Mouse (Mus musculus): ENCODE measurements around the gene Fosb. TPM values are rescaled to one million over a fixed set of nuclear protein-coding genes. Genes with fewer than 3 reads are reported as not detected.

Gene Fosb
- polyA plus RNA-seq (2014; fragmentation: Nextera tagmentation; extraction: Ambion mirVana), result not detected in 2 replicates

DNA sequence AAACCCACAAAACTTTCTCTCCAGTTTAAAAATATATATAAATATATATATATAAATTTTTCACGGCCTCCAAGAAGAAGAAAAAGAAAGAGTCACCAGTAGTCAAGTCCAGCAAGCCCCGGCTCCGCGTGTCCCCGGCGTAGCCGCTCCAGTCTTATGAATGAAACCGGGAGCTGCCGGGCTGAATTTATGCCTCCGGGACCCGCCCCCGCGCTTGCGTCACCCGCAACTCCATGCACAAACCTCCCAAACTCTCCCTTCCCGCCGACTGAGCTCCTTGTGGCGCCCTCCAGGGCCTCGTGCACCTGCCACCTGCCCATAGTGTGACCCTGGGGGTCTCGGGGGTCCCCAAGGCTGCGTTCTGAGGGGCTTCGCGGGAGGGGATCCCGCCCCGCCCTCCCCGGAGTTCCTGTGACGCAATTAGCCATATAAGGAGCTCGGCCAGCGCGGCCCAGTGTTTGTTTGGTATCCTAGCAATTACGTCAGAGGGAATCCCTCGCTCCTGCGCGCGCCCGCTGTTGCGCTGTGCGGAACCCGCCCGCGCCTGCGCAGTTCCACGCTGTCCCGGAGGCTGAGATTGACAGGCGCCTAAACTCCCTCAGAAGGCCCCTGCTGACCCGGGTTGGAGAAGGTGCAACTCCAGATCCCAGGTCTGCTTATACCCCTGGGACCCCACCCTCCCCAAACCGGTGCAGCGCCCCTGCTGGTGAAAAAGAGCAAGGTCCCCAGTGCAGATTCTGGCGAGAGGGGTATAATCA lies at the start of gene Fosb:
Gene Fosb (minus strand): TSS at position 168 of the 758 bp plus-strand sequence.
- peak within 1 kb of the TSS; percentile 52 for H3K4me3 ChIP-seq (ENCODE audit: low read depth, low read length)
- ATAC-seq (ENCODE audit: low read depth), result peak; percentile 85
- under 1% methylated on average over 45 of the region's 49 CpGs for WGBS
- no peaks in the 10 kb centered on the region for H3K9me3 ChIP-seq (ENCODE audit: control insufficient read depth, low read length)
- H3K4me1 ChIP-seq (ENCODE audit: control insufficient read depth, insufficient read depth, low read length), result peaks cover 14% of the 10 kb centered on the region
- no peaks in the 10 kb centered on the region for H3K36me3 ChIP-seq (ENCODE audit: control insufficient read depth, insufficient read depth, low read length)
- 0 out of 2 replicates have a peak within 1 kb of the TSS, but pooled peaks have one; percentile 22 for H3K27ac ChIP-seq (ENCODE audit: low read depth, low read length)
- peaks cover 18% of the 10 kb centered on the region for H3K27me3 ChIP-seq (ENCODE audit: control insufficient read depth, insufficient read depth, low read length)
- peak within 1 kb of the TSS; percentile 83 for H3K4me2 ChIP-seq (ENCODE audit: low read depth, low read length)
- H3K9ac ChIP-seq (replicated peaks; ENCODE audit: low read depth, low read length), result peak within 1 kb of the TSS; percentile 50

GRCm38 (mm10) chr7:19359299-19359891 lies 49.5 kb upstream of the Fosb start, which contains the start of the genes Cd3eap and Ppp1r13l:
TSS of gene Cd3eap (minus strand) at chr7:19359483.
TSS of gene Ppp1r13l (plus strand) at chr7:19359749.
- H3K27ac ChIP-seq (ENCODE audit: low read depth, low read length), result 0 out of 2 replicates have a peak within 1 kb of the TSS, but pooled peaks have one; percentile 5

GRCm38 (mm10) chr7:19358634-19359033 lies 48.8 kb upstream of the Fosb start:
- 22% methylated on average over 13 of the region's 13 CpGs for WGBS
- peak overlapping the region; percentile 60 for H3K9ac ChIP-seq (replicated peaks; ENCODE audit: low read depth, low read length)
- no peaks in the 10 kb centered on the region for H3K9me3 ChIP-seq (ENCODE audit: control insufficient read depth, low read length)
- H3K4me3 ChIP-seq (ENCODE audit: low read depth, low read length), result peak overlapping the region; percentile 59
- no peak overlapping the region for H3K27ac ChIP-seq (ENCODE audit: low read depth, low read length)
- H3K4me1 ChIP-seq (ENCODE audit: control insufficient read depth, insufficient read depth, low read length), result peaks cover 12% of the 10 kb centered on the region
- H3K27me3 ChIP-seq (ENCODE audit: control insufficient read depth, insufficient read depth, low read length), result no peaks in the 10 kb centered on the region
- H3K36me3 ChIP-seq (ENCODE audit: control insufficient read depth, insufficient read depth, low read length), result peaks cover 26% of the 10 kb centered on the region
- no peak for ATAC-seq (ENCODE audit: low read depth)
- H3K4me2 ChIP-seq (ENCODE audit: low read depth, low read length), result peak overlapping the region; percentile 99

More at GRCm38 (mm10) chr7:19359299-19359891, 49.5 kb upstream of the Fosb start, which contains the start of the genes Cd3eap and Ppp1r13l:
- H3K4me1 ChIP-seq (ENCODE audit: control insufficient read depth, insufficient read depth, low read length), result peaks cover 12% of the 10 kb centered on the region
- H3K27me3 ChIP-seq (ENCODE audit: control insufficient read depth, insufficient read depth, low read length), result no peaks in the 10 kb centered on the region
- no peaks in the 10 kb centered on the region for H3K9me3 ChIP-seq (ENCODE audit: control insufficient read depth, low read length)
- peak within 1 kb of the TSS; percentile 59 for H3K4me3 ChIP-seq (ENCODE audit: low read depth, low read length)
- H3K4me2 ChIP-seq (ENCODE audit: low read depth, low read length), result peak within 1 kb of the TSS; percentile 99
- peak within 1 kb of the TSS; percentile 60 for H3K9ac ChIP-seq (replicated peaks; ENCODE audit: low read depth, low read length)
- peak; percentile 85 for ATAC-seq (ENCODE audit: low read depth)
- 0% methylated on average over 31 of the region's 31 CpGs for WGBS
- peaks cover 23% of the 10 kb centered on the region for H3K36me3 ChIP-seq (ENCODE audit: control insufficient read depth, insufficient read depth, low read length)

DNA sequence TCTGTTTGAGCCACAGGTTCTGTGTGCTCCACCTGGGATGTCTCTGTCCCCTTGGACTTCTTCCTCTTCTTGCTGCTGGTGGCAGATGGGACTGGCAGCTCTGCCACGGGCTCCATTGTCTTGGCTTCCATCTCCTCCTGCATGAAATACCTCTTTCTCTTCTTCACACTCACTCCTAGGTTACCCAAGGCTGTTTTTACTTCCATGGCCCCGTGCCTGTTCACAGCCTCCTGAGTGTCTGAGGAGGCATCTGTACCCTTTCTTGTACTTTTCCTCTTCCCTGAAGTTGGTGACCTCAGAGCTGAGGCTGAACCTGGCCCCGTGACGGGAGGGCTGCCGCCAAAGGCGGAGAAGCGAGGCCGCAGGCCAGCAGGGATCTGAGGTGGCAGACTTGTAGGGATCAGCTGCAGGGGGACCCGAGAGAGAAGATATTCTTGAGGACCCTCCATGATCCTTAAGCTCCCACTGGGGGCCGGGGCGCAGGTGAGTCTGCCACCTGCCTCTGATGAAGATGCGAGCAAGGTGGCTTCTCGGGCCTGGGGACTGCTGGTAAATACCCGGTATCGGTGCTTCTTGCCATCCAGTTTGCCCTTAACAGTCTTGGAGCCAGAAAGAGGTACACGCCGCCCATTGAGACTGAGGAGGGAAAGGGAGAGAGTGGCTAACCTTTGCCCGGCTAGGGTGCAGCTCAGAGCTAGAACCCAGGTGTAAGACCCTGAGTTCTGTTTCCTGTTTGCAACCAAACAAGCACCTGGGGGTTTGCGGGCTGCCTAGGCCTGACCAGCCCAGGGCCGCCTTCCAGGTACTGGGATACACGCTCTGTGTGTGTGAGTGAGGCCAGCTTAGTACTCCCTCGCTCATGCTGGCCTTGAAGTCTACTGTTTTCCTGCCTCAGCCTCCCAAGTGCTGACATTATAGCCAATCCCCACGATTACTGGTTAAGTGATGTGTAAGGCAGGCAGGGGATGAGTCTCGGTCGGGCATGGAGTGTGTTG lies 47.8 kb upstream of the Fosb start:
- Histone ChIP-seq H3K27ac (ENCODE audit: low read depth, low read length) (no peak overlapping the region), H3K9ac (replicated peaks; ENCODE audit: low read depth, low read length) (no peak overlapping the region), H3K4me1 (ENCODE audit: control insufficient read depth, insufficient read depth, low read length) (peaks cover 12% of the 10 kb centered on the region), H3K9me3 (ENCODE audit: control insufficient read depth, low read length) (no peaks in the 10 kb centered on the region), H3K4me2 (ENCODE audit: low read depth, low read length) (no peak overlapping the region; the same call in 1 of the 2 replicates), H3K36me3 (ENCODE audit: control insufficient read depth, insufficient read depth, low read length) (peaks cover 33% of the 10 kb centered on the region), H3K4me3 (ENCODE audit: low read depth, low read length) (peak overlapping the region; percentile 59), H3K27me3 (ENCODE audit: control insufficient read depth, insufficient read depth, low read length) (no peaks in the 10 kb centered on the region)
- 93% methylated on average over 25 of the region's 25 CpGs for WGBS
- ATAC-seq (ENCODE audit: low read depth), result no peak

- H3K9ac ChIP-seq (replicated peaks; ENCODE audit: low read depth, low read length), result no peak overlapping the region
- H3K27ac ChIP-seq (ENCODE audit: low read depth, low read length), result no peak overlapping the region
- ATAC-seq (ENCODE audit: low read depth), result no peak
- H3K27me3 ChIP-seq (ENCODE audit: control insufficient read depth, insufficient read depth, low read length), result no peaks in the 10 kb centered on the region
- no peak overlapping the region for H3K4me3 ChIP-seq (ENCODE audit: low read depth, low read length)
- WGBS, result 70% methylated on average over 10 of the region's 10 CpGs
- H3K4me2 ChIP-seq (ENCODE audit: low read depth, low read length), result no peak overlapping the region
- H3K4me1 ChIP-seq (ENCODE audit: control insufficient read depth, insufficient read depth, low read length), result peaks cover 12% of the 10 kb centered on the region
- H3K9me3 ChIP-seq (ENCODE audit: control insufficient read depth, low read length), result no peaks in the 10 kb centered on the region
- peaks cover 38% of the 10 kb centered on the region for H3K36me3 ChIP-seq (ENCODE audit: control insufficient read depth, insufficient read depth, low read length)
Measured at GRCm38 (mm10) chr7:19356311-19356710, 46.5 kb upstream of the Fosb start.

DNA sequence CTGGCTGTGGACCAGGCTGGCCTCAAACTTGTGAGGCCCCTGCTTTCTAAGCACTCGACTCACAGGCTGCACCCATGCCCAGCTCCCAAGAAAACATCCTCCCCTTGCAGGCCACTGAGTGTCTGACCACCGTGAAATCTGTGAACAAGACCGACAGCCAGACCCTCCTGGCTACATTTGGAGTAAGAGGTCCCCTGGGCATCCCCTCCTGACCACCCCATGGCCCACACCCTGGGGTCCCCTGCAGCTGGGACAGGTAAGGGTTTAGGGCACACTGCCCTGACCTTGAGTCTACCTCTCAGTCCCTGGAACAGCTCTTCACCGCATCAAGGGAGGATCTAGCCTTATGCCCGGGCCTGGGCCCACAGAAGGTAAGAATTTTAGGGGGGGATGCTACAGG lies 45.1 kb upstream of the Fosb start:
- H3K27ac ChIP-seq (ENCODE audit: low read depth, low read length), result no peak overlapping the region
- WGBS, result 90% methylated on average over 5 of the region's 5 CpGs
- H3K4me3 ChIP-seq (ENCODE audit: low read depth, low read length), result no peak overlapping the region
- ATAC-seq (ENCODE audit: low read depth), result no peak
- H3K9ac ChIP-seq (replicated peaks; ENCODE audit: low read depth, low read length), result no peak overlapping the region
- H3K27me3 ChIP-seq (ENCODE audit: control insufficient read depth, insufficient read depth, low read length), result no peaks in the 10 kb centered on the region
- no peaks in the 10 kb centered on the region for H3K9me3 ChIP-seq (ENCODE audit: control insufficient read depth, low read length)
- peaks cover 47% of the 10 kb centered on the region for H3K36me3 ChIP-seq (ENCODE audit: control insufficient read depth, insufficient read depth, low read length)
- H3K4me2 ChIP-seq (ENCODE audit: low read depth, low read length), result no peak overlapping the region
- peaks cover 10% of the 10 kb centered on the region for H3K4me1 ChIP-seq (ENCODE audit: control insufficient read depth, insufficient read depth, low read length)

DNA sequence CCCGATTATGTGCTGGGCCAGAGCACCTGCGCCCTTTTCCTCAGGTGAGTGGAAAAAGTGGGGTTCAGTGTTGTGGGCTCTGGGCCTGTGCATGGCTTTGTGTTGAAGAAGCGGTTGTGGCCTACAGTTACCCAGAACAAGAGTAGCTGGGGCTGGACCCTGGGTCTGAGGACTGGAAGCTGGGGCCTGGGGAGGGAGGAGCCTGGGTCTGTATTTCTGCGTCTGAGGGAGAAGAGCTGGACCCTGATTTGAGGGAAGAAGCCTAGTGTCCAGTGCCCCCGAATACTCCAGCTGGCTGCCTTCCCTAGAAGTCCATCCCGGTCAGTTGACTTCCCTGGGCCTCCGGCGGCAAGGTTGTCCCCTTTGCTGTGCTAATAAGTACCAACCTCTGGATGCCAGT lies 40.4 kb upstream of the Fosb start:
- peaks cover 12% of the 10 kb centered on the region; the same call in 1 of the 2 replicates for H3K4me1 ChIP-seq (ENCODE audit: control insufficient read depth, insufficient read depth, low read length)
- no peak overlapping the region for H3K4me3 ChIP-seq (ENCODE audit: low read depth, low read length)
- no peak overlapping the region for H3K4me2 ChIP-seq (ENCODE audit: low read depth, low read length)
- no peaks in the 10 kb centered on the region for H3K9me3 ChIP-seq (ENCODE audit: control insufficient read depth, low read length)
- no peak overlapping the region for H3K27ac ChIP-seq (ENCODE audit: low read depth, low read length)
- no peak for ATAC-seq (ENCODE audit: low read depth)
- no peak overlapping the region for H3K9ac ChIP-seq (replicated peaks; ENCODE audit: low read depth, low read length)
- peaks cover 37% of the 10 kb centered on the region for H3K36me3 ChIP-seq (ENCODE audit: control insufficient read depth, insufficient read depth, low read length)
- no peaks in the 10 kb centered on the region for H3K27me3 ChIP-seq (ENCODE audit: control insufficient read depth, insufficient read depth, low read length)
- WGBS, result 98% methylated on average over 8 of the region's 8 CpGs

- H3K27me3 ChIP-seq (ENCODE audit: control insufficient read depth, insufficient read depth, low read length), result no peaks in the 10 kb centered on the region
- WGBS, result 90% methylated on average over 13 of the region's 13 CpGs
- H3K4me2 ChIP-seq (ENCODE audit: low read depth, low read length), result no peak overlapping the region
- no peak for ATAC-seq (ENCODE audit: low read depth)
- H3K9ac ChIP-seq (replicated peaks; ENCODE audit: low read depth, low read length), result no peak overlapping the region
- H3K4me3 ChIP-seq (ENCODE audit: low read depth, low read length), result no peak overlapping the region
- no peak overlapping the region for H3K27ac ChIP-seq (ENCODE audit: low read depth, low read length)
- peaks cover 14% of the 10 kb centered on the region; the same call in 1 of the 2 replicates for H3K4me1 ChIP-seq (ENCODE audit: control insufficient read depth, insufficient read depth, low read length)
- H3K9me3 ChIP-seq (ENCODE audit: control insufficient read depth, low read length), result no peaks in the 10 kb centered on the region
- peaks cover 30% of the 10 kb centered on the region for H3K36me3 ChIP-seq (ENCODE audit: control insufficient read depth, insufficient read depth, low read length)
Measured at GRCm38 (mm10) chr7:19349188-19349915, 39.5 kb upstream of the Fosb start.
